Comparison of ENCODE assay signal across 22 mouse cellular contexts in the genomic region with DNA sequence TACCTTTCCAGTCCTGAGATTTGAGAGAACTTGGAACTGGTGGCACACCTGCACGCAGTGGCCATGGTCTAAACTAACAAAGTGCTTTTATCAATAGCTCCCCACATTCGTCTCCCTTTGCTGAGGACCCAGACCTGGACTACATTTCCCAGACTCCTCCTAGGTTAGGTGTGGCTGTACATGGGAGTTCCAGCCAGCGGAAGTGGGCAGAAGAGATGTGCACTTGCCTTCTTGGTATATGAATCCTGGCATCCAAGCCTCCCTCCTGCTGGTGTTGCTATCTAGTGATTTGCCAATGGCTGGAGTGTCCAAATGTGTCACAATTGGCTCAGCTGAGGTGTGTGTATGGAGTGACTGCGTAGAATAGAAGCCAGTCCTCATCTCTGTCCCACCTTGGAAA.
DNase-seq lines count a peak whose midpoint lies in the region; ATAC-seq lines count a peak whose summit lies in the region.
"Had no signal": no experiment of that assay in that cellular context is flagged by ENCODE, and none has a peak within 500 bp of the region (broad histone marks: within the 10 kb centered on the region; RNA-seq: fewer than 3 reads in every experiment).

No protein-coding gene starts in this region.

- H3K9ac ChIP-seq in midbrain, embryonic 11.5 days (ENCODE audit: low read length) = no peak overlapping the region
- H3K9ac ChIP-seq in midbrain, embryonic 16.5 days (ENCODE audit: low read depth, low read length) = no peak overlapping the region
- H3K9ac ChIP-seq in neural tube, embryonic 13.5 days = no peak overlapping the region
- H3K9ac ChIP-seq in liver, embryonic 11.5 days (ENCODE audit: low read depth, low read length) = no peak overlapping the region
- H3K9ac ChIP-seq: forebrain, embryonic 12.5 days; hindbrain, embryonic 13.5 days; limb, embryonic 12.5 days; liver, embryonic 13.5 days; lung, embryonic 15.5 days; midbrain, embryonic 15.5 days had no signal

- 78% methylated on average over 4 of the region's 4 CpGs for WGBS in midbrain, embryonic 11.5 days
- WGBS in midbrain, embryonic 16.5 days = 80% methylated on average over 4 of the region's 4 CpGs
- WGBS in neural tube, embryonic 13.5 days = 72% methylated on average over 4 of the region's 4 CpGs
- 63% methylated on average over 4 of the region's 4 CpGs for WGBS in liver, embryonic 11.5 days

- no peaks in the 10 kb centered on the region for H3K4me1 ChIP-seq in midbrain, embryonic 11.5 days (ENCODE audit: control insufficient read depth, insufficient read depth, low read length)
- no peaks in the 10 kb centered on the region for H3K4me1 ChIP-seq in midbrain, embryonic 16.5 days (ENCODE audit: control insufficient read depth, insufficient read depth, low read length)
- 0 out of 2 replicates have a peak, but pooled peaks cover 5% of the 10 kb centered on the region for H3K4me1 ChIP-seq in neural tube, embryonic 13.5 days (replicated peaks)
- H3K4me1 ChIP-seq in liver, embryonic 11.5 days (replicated peaks; ENCODE audit: control insufficient read depth, insufficient read depth, low read length) = no peaks in the 10 kb centered on the region
- H3K4me1 ChIP-seq: embryonic facial prominence, embryonic 10.5 days; hindbrain, embryonic 13.5 days; limb, embryonic 12.5 days; liver, embryonic 13.5 days; lung, embryonic 15.5 days; midbrain, embryonic 15.5 days had no signal

- no peak overlapping the region for H3K4me2 ChIP-seq in midbrain, embryonic 11.5 days
- no peak overlapping the region for H3K4me2 ChIP-seq in midbrain, embryonic 16.5 days (ENCODE audit: low read length)
- 0 out of 2 replicates have a peak overlapping the region, but pooled peaks have one; percentile 7 for H3K4me2 ChIP-seq in neural tube, embryonic 13.5 days
- no peak overlapping the region for H3K4me2 ChIP-seq in liver, embryonic 11.5 days
- H3K4me2 ChIP-seq: forebrain, embryonic 12.5 days; heart, embryonic 11.5 days; hindbrain, embryonic 13.5 days; limb, embryonic 12.5 days; liver, embryonic 13.5 days; lung, embryonic 15.5 days; midbrain, embryonic 15.5 days had no signal

- H3K36me3 ChIP-seq in midbrain, embryonic 11.5 days (ENCODE audit: control insufficient read depth, insufficient read depth, low read length) = no peaks in the 10 kb centered on the region
- H3K36me3 ChIP-seq in midbrain, embryonic 16.5 days (ENCODE audit: control insufficient read depth, insufficient read depth, low read length) = no peaks in the 10 kb centered on the region
- H3K36me3 ChIP-seq in neural tube, embryonic 13.5 days = no peaks in the 10 kb centered on the region
- no peaks in the 10 kb centered on the region for H3K36me3 ChIP-seq in liver, embryonic 11.5 days (ENCODE audit: control insufficient read depth, insufficient read depth, low read length)
- H3K36me3 ChIP-seq: embryonic facial prominence, embryonic 10.5 days; forebrain, embryonic 12.5 days; hindbrain, embryonic 13.5 days; limb, embryonic 12.5 days; liver, embryonic 13.5 days; lung, embryonic 15.5 days; midbrain, embryonic 15.5 days had no signal

- H3K9me3 ChIP-seq in midbrain, embryonic 11.5 days (ENCODE audit: control insufficient read depth, low read length) = no peaks in the 10 kb centered on the region
- no peaks in the 10 kb centered on the region for H3K9me3 ChIP-seq in midbrain, embryonic 16.5 days (replicated peaks; ENCODE audit: control insufficient read depth, low read length, poor library complexity, severe bottlenecking)
- no peaks in the 10 kb centered on the region for H3K9me3 ChIP-seq in neural tube, embryonic 13.5 days
- H3K9me3 ChIP-seq in liver, embryonic 11.5 days (ENCODE audit: control insufficient read depth, low read length) = no peaks in the 10 kb centered on the region
- H3K9me3 ChIP-seq: embryonic facial prominence, embryonic 10.5 days; forebrain, embryonic 12.5 days; hindbrain, embryonic 13.5 days; limb, embryonic 12.5 days; liver, embryonic 13.5 days; lung, embryonic 15.5 days; midbrain, embryonic 15.5 days had no signal

- H3K4me3 ChIP-seq in midbrain, embryonic 11.5 days (ENCODE audit: low read depth, low read length) = no peak overlapping the region
- H3K4me3 ChIP-seq in midbrain, embryonic 16.5 days (ENCODE audit: low read depth, low read length) = no peak overlapping the region
- H3K4me3 ChIP-seq in neural tube, embryonic 13.5 days = no peak overlapping the region
- H3K4me3 ChIP-seq in liver, embryonic 11.5 days (ENCODE audit: low read depth, low read length) = no peak overlapping the region
- H3K4me3 ChIP-seq: embryonic facial prominence, embryonic 10.5 days; forebrain, embryonic 12.5 days; gastrocnemius, adult 2 months; hindbrain, embryonic 13.5 days; limb, embryonic 12.5 days; liver, embryonic 13.5 days; lung, embryonic 15.5 days; midbrain, embryonic 15.5 days had no signal

- no peak for ATAC-seq in midbrain, embryonic 11.5 days (ENCODE audit: low FRiP score)
- no peak for ATAC-seq in midbrain, embryonic 16.5 days
- ATAC-seq in neural tube, embryonic 13.5 days (ENCODE audit: low read depth) = no peak
- no peak for ATAC-seq in liver, embryonic 11.5 days (replicated peaks; ENCODE audit: low FRiP score)
- ATAC-seq: midbrain, embryonic 15.5 days had no signal

- no peak overlapping the region for H3K27ac ChIP-seq in midbrain, embryonic 11.5 days (ENCODE audit: low read depth, low read length)
- H3K27ac ChIP-seq in midbrain, embryonic 16.5 days (ENCODE audit: low read length) = no peak overlapping the region
- H3K27ac ChIP-seq in neural tube, embryonic 13.5 days (replicated peaks) = no peak overlapping the region
- no peak overlapping the region for H3K27ac ChIP-seq in liver, embryonic 11.5 days (ENCODE audit: low read depth, low read length)
- H3K27ac ChIP-seq: embryonic facial prominence, embryonic 10.5 days; forebrain, embryonic 12.5 days; gastrocnemius, adult 2 months; hindbrain, embryonic 13.5 days; limb, embryonic 12.5 days; liver, embryonic 13.5 days; lung, embryonic 15.5 days; macrophage; midbrain, embryonic 15.5 days had no signal

- DNase-seq in midbrain, embryonic 11.5 days (ENCODE audit: low spot score, missing footprints) = peak; percentile 86
- peak; percentile 40 for DNase-seq in brain, adult 2 months (ENCODE audit: low read depth, low spot score)
- DNase-seq in cerebellum, adult 8-10 months = peak; percentile 14
- no peak for DNase-seq in thymus, postnatal 4 days
- DNase-seq in liver, embryonic 11.5 days (ENCODE audit: low spot score) = no peak
- DNase-seq: adrenal gland, adult 8-10 months; gastrocnemius, adult 2 months; heart, postnatal 14 days; kidney, adult 8-10 months; kidney, postnatal 36 days; liver, embryonic 13.5 days; thymus, postnatal 36 days had no signal

- H3K27me3 ChIP-seq in midbrain, embryonic 11.5 days (ENCODE audit: control insufficient read depth, insufficient read depth, low read length) = no peaks in the 10 kb centered on the region
- no peaks in the 10 kb centered on the region for H3K27me3 ChIP-seq in midbrain, embryonic 16.5 days (ENCODE audit: control insufficient read depth, insufficient read depth, low read depth, low read length)
- no peaks in the 10 kb centered on the region for H3K27me3 ChIP-seq in neural tube, embryonic 13.5 days
- no peaks in the 10 kb centered on the region for H3K27me3 ChIP-seq in liver, embryonic 11.5 days (replicated peaks; ENCODE audit: control insufficient read depth, insufficient read depth, low read length)
- H3K27me3 ChIP-seq: forebrain, embryonic 12.5 days; hindbrain, embryonic 13.5 days; limb, embryonic 12.5 days; liver, embryonic 13.5 days; lung, embryonic 15.5 days; midbrain, embryonic 15.5 days had no signal

Comparison
In these comparisons a context has a peak if more than half of its experiments do, and no peak if none do; other contexts are left out.
1. DNase-seq: peak in midbrain, embryonic 11.5 days (single experiment), brain, adult 2 months (single experiment) and cerebellum, adult 8-10 months (single experiment); none in thymus, postnatal 4 days (single experiment) and liver, embryonic 11.5 days (single experiment).